Mouse (Mus musculus) gastrocnemius, adult 18-20 months (tissue): ENCODE measurements around the gene Atp2a3. TPM values are rescaled to one million over a fixed set of nuclear protein-coding genes. Genes with fewer than 3 reads are reported as not detected.
A peak's percentile ranks its signal among the peaks of the same experiment; 100 is the strongest.

ENCODE experiments used
- DNase-seq: peaks from one replicate; pipeline ENCODE4 v3.0.0; 2021; ENCODE audit warnings: low spot score
- total RNA-seq, 2 experiments: library from RNA; stranded (reverse); gene quantifications; 2 replicates each; pipeline ENCODE4 v1.2.3; 2021

Gene Atp2a3
- total RNA-seq, 2 experiments from 2014 or later, result 4.3 to 6.0 TPM

DNA sequence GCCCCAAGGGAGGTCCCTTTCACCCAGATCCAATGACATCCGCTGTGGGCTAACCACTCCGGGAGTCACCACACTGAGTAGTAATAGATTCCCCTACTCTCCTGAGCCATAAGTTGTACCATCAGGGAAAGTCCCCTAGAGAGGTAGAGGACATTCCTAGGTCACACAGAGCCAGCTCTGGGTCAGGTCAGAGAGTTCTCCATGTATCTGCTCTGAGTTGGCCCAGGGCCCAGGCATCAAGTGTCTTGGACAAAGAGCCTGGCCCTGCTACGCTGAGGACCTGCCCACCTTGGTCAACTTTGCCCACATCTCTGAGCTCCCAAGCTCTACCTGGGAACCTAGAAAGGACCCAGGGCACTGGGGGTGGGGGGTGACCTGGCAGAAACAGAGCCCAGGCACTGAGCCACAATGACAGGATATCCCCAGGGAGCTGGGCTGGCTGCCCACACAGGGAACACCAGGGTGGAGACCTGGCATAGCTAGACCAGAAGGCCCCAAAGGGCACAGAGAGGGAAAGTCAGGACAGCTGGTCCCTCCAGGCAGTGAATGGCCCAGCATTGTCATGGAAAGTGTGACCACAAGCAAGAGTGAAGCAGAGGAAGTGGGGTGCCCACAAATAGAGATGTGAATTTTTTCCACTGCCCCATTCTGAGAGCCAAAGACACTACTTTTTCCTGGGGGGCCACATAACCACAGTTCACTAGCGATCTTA is 7.4 kb upstream of the Atp2a3 start:
- DNase-seq, result peak; percentile 48

DNA sequence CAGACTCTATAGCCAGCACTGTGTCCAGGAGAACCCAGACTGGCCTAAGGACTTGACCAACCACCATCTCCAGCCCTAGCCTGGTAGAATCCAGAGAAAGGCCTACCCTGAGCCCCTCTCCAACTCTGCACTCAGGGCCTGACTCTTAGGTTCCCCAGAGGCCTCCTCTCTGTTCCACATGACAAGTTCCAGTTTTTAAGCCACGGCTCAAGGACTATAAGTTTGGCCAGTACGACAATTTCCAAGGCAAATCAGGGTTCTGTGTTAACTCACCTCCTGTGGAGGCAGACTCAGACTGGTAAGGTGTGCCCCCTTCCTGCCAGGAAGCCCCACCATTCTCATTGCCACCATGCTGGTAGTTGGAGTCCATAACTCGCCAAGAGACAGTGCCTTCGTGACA is 6.8 kb upstream of the Atp2a3 start:
- DNase-seq, result no peak

GRCm38 (mm10) chr11:72955339-72955974 is 5.5 kb upstream of the Atp2a3 start:
- DNase-seq, result no peak

DNA sequence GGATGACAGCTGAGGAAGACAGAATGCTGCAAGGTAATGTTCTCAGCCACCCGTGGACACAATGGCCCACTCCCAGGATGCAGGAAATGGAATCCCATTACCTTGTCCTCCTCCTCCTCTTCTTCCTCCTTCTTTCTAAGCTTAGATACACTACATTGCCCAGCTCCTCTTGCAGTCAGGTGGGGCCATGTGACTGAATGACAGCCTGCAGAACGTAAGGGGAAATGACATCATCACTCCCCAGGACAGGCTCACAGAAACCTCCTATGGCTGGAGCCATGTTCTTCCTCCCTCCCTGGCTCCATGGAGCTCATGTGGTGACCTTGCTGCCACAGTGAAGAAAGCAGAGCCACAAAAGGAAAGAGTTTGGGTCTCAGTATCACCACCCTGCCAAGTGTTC is 3.7 kb upstream of the Atp2a3 start:
- DNase-seq, result no peak

- DNase-seq, result no peak
Observed at GRCm38 (mm10) chr11:72959924-72960679, 867 bp upstream of the Atp2a3 start.

DNA sequence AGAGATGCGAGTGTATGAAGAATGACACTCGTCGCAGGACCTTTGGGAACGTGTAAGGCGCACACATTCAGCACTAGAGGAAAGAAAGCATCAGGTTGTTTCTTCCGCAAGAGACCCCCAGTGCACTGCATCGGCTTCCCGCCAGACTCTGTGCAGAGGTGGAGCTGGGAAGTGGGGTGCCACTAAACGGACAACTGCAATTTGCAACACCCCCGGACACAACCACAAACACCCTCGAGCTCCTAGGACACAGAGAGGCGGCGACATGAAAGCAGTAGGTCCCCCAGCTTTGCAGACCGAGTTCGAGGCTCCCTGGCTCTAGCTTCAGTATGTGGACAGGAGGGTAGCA is 272 bp upstream of the Atp2a3 start:
- DNase-seq, result no peak

DNA sequence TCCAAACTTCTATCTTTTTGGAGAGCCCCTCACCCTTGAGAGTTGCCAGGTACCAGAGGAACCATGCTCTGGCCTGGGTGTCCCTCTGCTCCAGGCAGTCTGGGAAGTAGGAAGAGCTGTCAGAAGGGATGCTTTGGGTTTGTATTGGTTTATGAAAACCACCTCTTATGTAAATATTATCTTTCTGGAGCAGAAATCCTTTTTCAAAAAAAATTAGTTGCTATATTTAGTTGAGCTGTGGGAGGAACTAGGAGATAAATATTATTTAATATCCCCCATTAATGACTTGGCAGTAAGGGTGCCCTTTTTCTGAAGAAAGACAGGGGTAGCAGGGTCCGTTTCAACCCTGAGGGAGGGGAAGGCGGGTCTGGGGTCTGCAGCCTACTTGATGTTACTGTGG is 1.4 kb downstream of the Atp2a3 start:
- no peak for DNase-seq

GRCm38 (mm10) chr11:72963058-72963788 is 2.3 kb downstream of the Atp2a3 start:
- no peak for DNase-seq

- DNase-seq, result no peak
Observed at GRCm38 (mm10) chr11:72963789-72964294, 2.9 kb downstream of the Atp2a3 start.

DNA sequence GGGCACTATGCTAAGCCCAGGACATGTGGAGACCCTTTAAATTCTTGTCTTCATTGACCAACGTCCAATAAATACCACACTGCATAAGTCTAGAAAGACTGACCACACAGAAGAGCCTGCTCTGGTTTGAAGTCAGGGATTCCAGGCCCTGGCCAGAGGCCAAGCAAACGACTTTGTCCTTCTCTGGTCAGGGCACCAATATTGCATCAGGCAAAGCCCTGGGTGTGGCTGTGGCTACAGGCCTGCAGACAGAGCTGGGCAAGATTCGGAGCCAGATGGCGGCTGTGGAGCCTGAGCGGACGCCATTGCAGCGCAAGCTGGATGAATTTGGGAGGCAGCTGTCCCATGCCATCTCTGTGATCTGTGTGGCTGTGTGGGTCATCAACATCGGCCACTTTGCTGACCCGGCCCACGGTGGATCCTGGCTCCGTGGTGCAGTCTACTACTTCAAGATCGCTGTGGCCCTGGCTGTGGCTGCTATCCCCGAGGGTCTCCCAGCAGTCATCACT is 14.1 kb downstream of the Atp2a3 start:
- no peak for DNase-seq

DNA sequence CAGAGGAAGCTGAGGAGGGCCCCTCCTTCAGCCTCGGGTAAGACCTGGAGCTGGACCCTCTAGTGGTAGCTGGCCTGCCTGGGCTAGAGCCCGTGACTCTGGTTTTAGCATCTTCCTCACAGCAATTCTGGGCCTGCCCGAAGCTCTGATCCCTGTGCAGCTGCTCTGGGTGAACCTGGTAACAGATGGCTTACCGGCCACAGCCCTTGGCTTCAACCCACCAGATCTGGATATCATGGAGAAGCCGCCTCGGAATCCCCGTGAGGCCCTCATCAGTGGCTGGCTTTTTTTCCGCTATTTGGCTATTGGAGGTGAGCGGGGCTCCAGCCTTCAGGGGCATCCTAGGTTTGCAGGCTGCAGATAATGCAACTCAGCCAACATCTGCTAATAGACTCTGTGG is 21.5 kb downstream of the Atp2a3 start:
- no peak for DNase-seq

DNA sequence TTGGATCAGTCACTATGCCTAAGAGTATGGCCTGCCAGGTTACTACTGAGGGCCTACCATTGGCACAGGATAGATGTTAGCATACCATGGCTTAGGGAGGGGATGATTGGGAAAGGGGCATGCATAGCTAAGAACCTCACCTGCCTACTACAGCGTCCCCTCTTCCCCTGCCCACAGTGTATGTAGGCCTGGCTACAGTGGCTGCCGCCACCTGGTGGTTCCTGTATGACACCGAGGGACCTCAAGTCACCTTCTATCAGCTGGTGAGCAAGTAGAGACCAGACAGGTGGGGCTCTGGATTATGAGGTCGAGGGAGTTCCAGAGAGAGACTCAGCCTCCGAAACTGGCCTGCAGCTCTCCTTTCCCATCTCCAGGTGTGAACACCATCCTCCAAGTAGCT is 22.3 kb downstream of the Atp2a3 start:
- no peak for DNase-seq

GRCm38 (mm10) chr11:72986745-72987144 is 25.8 kb downstream of the Atp2a3 start:
- DNase-seq, result no peak

DNA sequence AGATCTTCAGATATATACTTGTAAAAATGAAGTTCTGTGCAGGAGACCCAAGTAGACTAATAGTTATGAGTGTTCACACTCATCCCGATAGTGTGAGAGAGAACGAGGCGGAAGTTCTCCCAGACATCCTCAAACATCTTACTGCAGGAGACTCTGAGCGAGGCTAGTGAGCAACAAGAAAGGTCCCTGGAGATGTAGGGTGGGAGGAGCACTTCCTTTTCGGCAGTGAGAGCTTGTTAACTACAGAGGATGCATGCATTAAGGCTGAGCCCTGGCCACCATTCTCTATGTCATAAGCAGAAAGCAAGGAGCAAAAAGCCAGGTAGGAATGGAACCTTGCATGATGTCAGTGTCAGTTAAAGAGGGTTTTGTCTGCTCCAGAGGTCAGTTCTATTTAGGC is 26.3 kb downstream of the Atp2a3 start:
- DNase-seq, result no peak

DNA sequence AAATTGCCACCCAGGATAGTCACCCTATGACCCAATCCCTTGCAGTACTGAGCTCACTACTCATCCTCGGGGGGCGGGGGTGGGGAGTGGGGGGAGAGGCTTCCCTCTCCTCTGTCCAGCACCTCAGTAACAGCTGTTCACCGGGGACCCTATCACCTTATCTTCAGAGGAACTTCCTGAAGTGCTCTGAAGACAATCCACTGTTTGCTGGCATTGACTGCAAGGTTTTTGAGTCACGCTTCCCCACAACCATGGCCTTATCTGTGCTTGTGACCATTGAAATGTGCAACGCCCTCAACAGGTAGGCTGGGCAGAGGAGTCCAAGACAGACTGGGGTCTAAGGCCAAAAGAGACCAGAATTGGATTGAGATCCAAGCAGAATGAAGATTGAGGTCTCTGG is 26.8 kb downstream of the Atp2a3 start:
- no peak for DNase-seq

DNA sequence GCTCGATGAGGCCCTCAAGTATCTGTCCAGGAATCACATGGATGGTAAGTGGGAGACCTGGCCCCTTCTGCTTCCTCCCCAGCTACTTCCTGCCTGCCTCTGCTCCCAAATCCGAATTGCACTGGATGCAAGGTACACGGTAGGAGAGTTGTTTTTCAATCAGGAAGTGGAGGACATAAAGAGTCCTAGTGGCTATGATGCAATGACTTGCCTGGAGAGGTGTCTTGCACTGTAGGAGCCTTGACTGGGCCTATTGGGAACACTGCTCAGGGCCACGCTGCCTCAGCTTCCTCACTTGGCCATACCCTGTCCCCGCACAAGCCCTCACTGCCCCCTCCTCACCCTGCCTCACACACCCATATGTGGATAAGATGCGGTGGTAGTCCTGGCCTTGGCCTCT is 28.1 kb downstream of the Atp2a3 start:
- no peak for DNase-seq

DNA sequence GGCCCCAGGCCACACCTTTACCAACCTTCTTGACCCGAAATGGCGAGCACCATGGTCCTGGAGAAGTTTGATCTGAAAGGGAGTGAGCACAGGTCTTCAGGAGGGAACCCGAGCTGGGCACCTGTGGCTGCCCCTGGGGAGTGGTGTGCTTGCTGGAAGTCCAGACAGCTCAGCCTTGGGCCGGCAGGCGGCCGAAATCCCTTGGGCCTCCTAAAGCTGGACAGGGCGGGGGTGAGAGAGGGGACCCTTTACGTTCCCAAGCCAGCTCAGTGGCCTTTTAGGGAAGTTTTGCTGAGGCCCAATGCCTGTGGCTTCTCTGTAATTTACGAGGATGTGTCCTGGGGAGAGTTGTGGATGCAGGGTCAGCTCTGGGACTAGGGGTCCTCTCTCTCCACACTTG is 29.7 kb downstream of the Atp2a3 start:
- no peak for DNase-seq

GRCm38 (mm10) chr11:72991961-72992360 is 31.0 kb downstream of the Atp2a3 start:
- no peak for DNase-seq

DNA sequence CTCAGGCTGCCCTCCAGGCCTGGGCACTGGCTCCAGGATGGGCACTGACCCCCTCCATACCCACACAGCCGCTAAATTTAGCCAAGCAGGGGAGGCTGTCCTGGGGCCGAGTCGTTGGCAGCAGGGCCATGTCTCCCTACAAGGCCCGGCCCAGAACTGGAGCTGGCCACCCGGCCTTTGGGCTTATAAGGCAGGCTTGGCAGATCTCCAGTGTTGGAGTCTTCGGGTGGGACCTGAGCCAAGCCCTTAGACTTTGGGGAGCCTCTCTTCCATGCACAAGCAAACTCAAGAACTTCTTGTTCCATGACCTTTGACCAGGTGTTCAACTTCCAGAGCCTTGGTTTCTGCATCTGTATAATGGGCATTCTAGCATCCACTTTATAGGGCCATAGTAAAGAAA is 35.4 kb downstream of the Atp2a3 start:
- DNase-seq, result no peak

DNA sequence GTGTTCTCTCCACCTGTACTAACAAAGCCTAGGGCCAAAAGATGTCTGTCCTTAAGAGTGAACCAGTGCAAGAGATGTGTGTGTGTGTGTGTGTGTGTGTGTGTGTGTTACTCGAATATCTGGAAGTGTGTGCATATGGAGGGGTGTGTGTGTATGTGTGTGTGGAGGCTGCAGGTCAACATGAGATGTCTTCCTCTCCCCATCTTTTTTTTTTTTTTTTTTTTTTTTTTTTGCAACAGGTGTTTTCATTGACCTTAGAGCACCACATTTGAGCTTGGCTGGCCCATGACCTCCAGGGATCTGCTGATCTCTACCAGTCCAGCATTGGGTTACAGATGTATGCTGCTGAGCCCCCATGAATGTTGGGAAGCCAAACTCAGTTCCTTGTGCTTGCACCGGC is 35.8 kb downstream of the Atp2a3 start:
- DNase-seq, result no peak

- DNase-seq, result no peak
Observed at GRCm38 (mm10) chr11:72997529-72998326, 36.8 kb downstream of the Atp2a3 start.
